Mouse (Mus musculus) cerebellum, postnatal 10 days (tissue): ENCODE measurements around the gene Cfap157.

Source experiments
- DNase-seq, 2 experiments: peaks; one replicate each; pipeline ENCODE4 v3.0.0; 2021; ENCODE audit warnings: mixed read lengths in 2 of 2

The Cfap157 gene

GRCm38 (mm10) chr2:32784048-32784681 lies at the start of gene Cfap157:
Gene Cfap157 (minus strand): TSS chr2:32784428.
- DNase-seq = no peak

GRCm38 (mm10) chr2:32828979-32829676 lies 44.9 kb upstream of the Cfap157 start:
- no peak for DNase-seq

DNA sequence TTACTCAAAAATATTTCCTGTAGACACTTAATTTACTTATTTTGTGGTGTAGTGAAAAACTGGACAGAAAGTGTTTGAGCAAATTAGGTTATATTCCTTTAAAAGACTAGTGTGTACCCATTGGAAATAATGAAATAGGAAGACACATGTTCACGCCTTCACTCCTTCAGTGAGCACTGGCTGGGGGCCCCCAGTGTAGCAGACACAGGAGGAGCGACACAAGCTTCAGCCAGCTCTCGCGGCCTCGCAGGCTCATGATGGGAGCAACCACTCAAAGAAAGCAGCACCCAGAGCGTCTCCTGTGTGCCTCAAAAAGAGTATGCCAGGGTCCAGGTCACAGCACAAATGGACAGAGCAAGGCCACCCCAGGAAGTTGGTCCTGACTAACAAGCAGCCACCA lies 41.6 kb upstream of the Cfap157 start:
- no peak for DNase-seq

- DNase-seq = no peak
These were observed 40.5 kb upstream of the Cfap157 start for GRCm38 (mm10) chr2:32824778-32825177.

GRCm38 (mm10) chr2:32824181-32824580 lies 40.0 kb upstream of the Cfap157 start:
- DNase-seq = peak in 1 of 2 experiments; percentile 36

DNA sequence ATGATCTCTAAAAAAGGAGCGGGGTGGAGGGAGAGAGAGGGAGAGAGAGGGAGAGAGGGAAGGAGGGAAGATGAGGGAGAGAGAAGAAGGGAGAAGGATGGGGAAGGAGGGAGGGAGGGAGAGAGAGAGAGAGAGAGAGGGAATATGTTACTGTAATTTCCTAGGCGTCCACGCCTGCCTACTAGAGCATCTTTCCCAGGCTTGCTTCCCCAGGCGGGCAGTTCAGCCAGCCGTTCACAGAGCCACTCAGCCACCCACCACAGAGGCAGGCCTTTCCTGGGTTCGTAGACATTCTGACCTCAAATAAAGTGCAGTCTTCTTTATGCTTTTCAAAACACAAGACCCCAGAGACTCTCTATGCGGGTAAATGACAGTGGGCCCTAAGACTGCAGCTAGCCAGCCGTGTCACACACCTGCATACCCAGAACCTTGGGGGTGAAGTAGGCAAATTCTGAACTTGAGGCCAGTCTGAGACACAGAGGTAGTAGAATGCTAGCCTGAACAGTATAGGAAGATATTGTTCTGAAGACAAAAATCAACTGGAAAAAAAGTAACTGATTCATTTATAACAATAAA lies 39.4 kb upstream of the Cfap157 start:
- DNase-seq = peak; percentile 48 to 54

GRCm38 (mm10) chr2:32823153-32823552 lies 38.9 kb upstream of the Cfap157 start:
- DNase-seq = peak; percentile 85 to 86

DNA sequence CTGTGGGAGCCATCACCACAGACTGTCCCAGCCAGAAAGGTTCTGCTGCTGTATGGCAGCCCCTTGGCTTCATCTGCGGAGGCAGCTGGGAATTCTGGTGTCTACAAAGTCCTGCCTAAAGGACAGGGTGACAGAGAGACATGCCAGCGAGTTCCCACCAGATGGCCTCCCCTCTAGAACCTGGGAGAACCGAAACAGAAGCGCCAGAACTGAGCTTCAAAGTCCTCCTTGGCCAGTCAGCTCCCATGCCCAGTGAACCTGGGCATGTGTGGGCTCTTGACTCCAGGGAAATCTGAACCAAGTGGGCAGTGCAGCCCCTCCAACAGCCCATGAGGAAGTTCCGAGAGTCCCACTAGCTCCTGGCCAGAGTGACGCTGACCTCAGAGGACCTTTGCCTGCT lies 38.4 kb upstream of the Cfap157 start:
- peak; percentile 74 to 75 for DNase-seq

DNA sequence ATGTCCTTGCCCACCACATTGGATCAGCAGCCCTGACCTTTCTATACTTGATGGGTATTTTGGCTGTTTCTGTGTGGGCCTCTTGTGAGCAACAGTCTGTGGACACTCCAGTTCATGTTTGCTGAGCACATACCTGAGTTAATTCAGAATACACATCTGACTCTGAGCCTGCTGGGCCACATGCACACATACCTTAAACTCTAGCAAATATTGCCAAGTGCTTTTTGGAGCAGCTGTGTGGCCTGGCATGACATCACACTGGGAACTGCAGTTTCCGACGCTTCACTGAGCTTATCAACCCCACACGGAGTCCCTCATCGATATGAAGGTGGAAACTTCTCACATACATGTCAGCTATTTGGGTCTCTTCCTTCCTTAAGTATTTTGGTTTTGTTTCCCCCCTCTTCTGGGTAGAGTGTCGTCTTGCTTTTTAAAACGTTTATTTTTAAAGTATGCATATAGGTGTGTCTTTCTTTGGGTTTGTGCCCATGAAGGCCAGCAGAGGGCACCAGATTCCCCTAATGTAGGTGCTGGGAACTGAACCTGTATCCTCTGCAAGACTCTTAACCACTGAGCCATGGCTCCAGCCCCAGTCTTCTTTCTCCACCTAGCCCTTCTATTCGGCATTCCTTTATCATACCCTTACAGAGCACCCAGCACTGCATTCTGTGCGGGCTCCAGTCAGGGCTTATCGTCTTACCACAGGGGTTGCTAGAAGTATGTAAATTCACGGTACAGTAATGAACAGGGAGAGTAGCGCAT lies 37.0 kb upstream of the Cfap157 start:
- peak; percentile 70 to 71 for DNase-seq

- DNase-seq = peak; percentile 54 to 58
These were observed 34.0 kb upstream of the Cfap157 start for GRCm38 (mm10) chr2:32818208-32818607.

DNA sequence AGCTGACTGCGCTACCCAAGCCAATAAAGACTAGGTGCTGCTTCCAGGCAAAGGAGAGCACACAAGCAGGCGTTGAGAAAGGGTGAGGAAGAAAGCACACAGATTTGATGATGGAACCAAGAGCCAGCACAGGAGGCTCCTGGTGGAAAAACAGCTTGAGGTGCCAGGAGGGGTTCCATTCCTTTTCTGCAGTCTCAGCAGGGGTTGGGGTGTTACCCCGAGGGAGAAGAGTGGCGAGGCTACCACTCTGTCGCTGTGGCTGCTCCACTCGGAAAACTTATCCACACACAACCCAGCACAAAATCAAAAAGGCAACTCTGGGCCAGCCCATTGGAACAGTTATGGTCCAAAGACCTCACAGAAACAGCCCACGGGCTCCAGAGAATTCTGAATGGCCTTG lies 33.4 kb upstream of the Cfap157 start:
- peak; percentile 61 to 70 for DNase-seq

- peak; percentile 87 to 91 for DNase-seq
These were observed 32.8 kb upstream of the Cfap157 start for GRCm38 (mm10) chr2:32816946-32817581.

DNA sequence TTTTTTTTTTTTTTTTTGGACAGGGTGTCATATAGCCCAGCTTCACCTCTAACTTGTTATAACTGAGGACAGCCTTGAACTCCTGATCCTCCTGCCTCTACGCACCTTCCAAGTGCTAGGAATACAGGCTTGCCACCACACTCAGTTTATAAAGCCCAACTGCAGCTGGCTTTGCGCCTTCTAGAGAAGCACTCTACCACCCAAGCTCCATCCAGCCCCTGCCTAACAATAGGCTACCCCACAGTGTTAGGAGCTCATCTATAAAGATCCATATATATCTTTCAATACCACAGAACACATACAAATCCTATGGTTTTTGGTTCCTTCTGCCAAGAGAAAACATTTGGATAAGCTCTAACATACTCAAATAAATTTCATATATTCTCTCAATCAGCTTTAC lies 32.3 kb upstream of the Cfap157 start:
- DNase-seq = peak; percentile 66 to 67

- peak in 1 of 2 experiments; percentile 47 for DNase-seq
These were observed 27.7 kb upstream of the Cfap157 start for GRCm38 (mm10) chr2:32811959-32812358.

- no peak for DNase-seq
These were observed 24.8 kb upstream of the Cfap157 start for GRCm38 (mm10) chr2:32808816-32809566.

DNA sequence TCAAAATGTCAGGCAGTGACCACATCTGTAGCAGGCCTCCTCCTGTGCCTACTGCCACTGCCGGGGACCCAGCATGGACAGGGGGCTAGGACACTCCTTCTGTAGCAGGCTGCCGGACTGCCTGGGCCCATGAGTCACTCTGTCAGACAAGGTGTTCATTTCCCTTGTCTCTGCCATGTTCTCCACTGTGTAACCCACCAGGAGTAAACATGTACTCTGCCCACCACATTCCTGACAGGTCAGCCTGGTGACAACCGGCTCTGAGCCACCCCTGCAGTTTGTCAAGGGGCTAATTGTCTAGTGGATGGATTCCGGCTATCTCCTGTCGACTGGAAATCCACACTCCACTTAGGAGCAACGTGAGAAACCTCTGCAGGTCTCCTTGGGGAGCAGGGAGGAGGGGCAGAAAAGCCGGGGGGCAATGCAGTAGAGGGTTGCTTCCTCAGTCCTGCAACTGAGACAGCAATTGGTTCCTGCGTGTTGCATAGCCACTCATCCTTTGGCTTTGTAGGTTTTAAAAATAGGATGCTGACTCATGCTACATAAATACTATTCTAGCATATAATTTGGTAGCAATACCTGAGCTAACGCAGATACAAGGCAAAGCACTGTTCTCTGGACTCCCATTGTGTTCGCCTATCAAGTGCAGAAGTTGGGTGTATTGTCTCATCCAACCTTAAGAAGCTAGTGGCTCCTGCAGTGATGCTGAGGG lies 14.2 kb upstream of the Cfap157 start:
- DNase-seq = no peak

- no peak for DNase-seq
These were observed 11.7 kb upstream of the Cfap157 start for GRCm38 (mm10) chr2:32795748-32796418.

- DNase-seq = no peak
These were observed 7.1 kb upstream of the Cfap157 start for GRCm38 (mm10) chr2:32791297-32791696.

GRCm38 (mm10) chr2:32788581-32788980 lies 4.4 kb upstream of the Cfap157 start:
- no peak for DNase-seq

DNA sequence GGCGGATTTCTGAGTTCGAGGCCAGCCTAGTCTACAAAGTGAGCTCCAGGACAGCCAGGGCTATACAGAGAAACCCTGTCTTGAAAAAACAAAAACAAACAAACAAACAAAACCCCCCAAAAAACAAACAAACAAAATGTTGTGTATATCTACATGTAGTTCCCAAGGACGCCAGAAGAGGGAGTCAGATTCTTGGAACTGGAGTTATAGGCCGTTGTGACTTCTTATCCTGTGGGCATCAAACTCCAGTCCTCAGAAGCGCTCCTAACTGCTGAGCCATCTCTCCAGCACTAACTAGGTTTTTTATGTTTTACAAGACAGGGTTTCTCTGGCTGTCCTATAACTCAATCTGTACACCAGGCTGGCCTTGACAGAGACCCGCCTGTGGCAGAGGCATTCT lies 2.9 kb upstream of the Cfap157 start:
- peak; percentile 64 to 83 for DNase-seq

DNA sequence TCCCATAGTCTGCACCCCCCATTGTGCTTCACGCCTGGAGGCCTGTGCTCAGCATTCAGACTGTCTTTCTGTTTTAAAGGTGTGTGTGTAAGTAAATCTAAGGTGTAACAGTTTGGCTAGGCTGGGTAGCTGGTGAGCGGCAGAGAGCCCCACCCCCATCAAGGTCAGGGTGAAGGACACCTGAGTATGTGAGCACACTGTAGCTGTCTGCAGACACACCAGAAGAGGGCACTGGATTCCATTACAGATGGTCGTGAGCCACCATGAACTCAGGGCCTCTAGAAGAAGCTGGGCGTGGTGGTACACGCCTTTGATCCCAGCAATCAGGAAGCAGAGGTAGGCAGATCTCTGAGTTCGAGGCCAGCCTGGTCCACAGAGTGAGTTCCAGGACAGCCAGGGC lies 2.5 kb downstream of the Cfap157 start:
- DNase-seq = no peak
